Comparison of ENCODE assay signal across 31 mouse cellular contexts in genomic region chr2:79405661-79406405, GRCm38 (mm10). TPM values are rescaled to one million over a fixed set of nuclear protein-coding genes. Genes with fewer than 3 reads are reported as not detected.
A peak's percentile ranks its signal among the peaks of the same experiment; 100 is the strongest.
DNase-seq lines count a peak whose midpoint lies in the region; ATAC-seq and TF ChIP-seq lines count a peak whose summit lies in the region.
"Had no signal": no experiment of that assay in that cellular context is flagged by ENCODE, and none has a peak within 500 bp of the region (broad histone marks: within the 10 kb centered on the region; RNA-seq: fewer than 3 reads in every experiment).

No protein-coding gene starts in this region.

- H3K9me3 ChIP-seq in hindbrain, postnatal 0 days (ENCODE audit: low read length) = no peaks in the 10 kb centered on the region
- H3K9me3 ChIP-seq in hindbrain, embryonic 13.5 days = no peaks in the 10 kb centered on the region
- H3K9me3 ChIP-seq: embryonic facial prominence, embryonic 15.5 days; forebrain, embryonic 12.5 days; heart, embryonic 13.5 days; limb, embryonic 12.5 days; liver, embryonic 15.5 days; midbrain, embryonic 12.5 days had no signal

- no peaks in the 10 kb centered on the region for H3K36me3 ChIP-seq in hindbrain, postnatal 0 days (ENCODE audit: insufficient read depth, low read length)
- no peaks in the 10 kb centered on the region for H3K36me3 ChIP-seq in hindbrain, embryonic 13.5 days
- H3K36me3 ChIP-seq: embryonic facial prominence, embryonic 15.5 days; forebrain, embryonic 12.5 days; heart, embryonic 13.5 days; limb, embryonic 12.5 days; liver, embryonic 15.5 days; midbrain, embryonic 12.5 days had no signal

- H3K27me3 ChIP-seq in hindbrain, postnatal 0 days (ENCODE audit: insufficient read depth, low read length) = no peaks in the 10 kb centered on the region
- H3K27me3 ChIP-seq in hindbrain, embryonic 13.5 days = no peaks in the 10 kb centered on the region
- H3K27me3 ChIP-seq: embryonic facial prominence, embryonic 15.5 days; forebrain, embryonic 12.5 days; heart, embryonic 13.5 days; limb, embryonic 12.5 days; liver, embryonic 15.5 days; midbrain, embryonic 12.5 days had no signal

- 64% methylated on average over 5 of the region's 5 CpGs for WGBS in hindbrain, postnatal 0 days
- 76% methylated on average over 5 of the region's 5 CpGs for WGBS in hindbrain, embryonic 13.5 days

- no peaks in the 10 kb centered on the region for H3K4me1 ChIP-seq in hindbrain, postnatal 0 days (ENCODE audit: insufficient read depth, low read length)
- no peaks in the 10 kb centered on the region for H3K4me1 ChIP-seq in hindbrain, embryonic 13.5 days (replicated peaks)
- H3K4me1 ChIP-seq: embryonic facial prominence, embryonic 15.5 days; heart, embryonic 13.5 days; limb, embryonic 12.5 days; liver, embryonic 15.5 days; midbrain, embryonic 12.5 days had no signal

- DNase-seq in hindbrain, postnatal 0 days (ENCODE audit: low spot score) = peak; percentile 63
- DNase-seq in cerebellum, adult 18-20 months = peak; percentile 82 to 88
- peak; percentile 87 to 93 for DNase-seq in cerebellum, postnatal 10 days
- DNase-seq: adrenal gland, adult 2 months; gastrocnemius, adult 2 months; gastrocnemius, postnatal 36 days; heart, postnatal 10 days; kidney, adult 11 months; kidney, postnatal 14 days; layer of hippocampus, adult 9-11 months; lung, embryonic 14.5 days; lung, postnatal 14 days; thymus, postnatal 4 days had no signal

- no peak overlapping the region for H3K4me2 ChIP-seq in hindbrain, postnatal 0 days (ENCODE audit: low read depth, low read length)
- H3K4me2 ChIP-seq in hindbrain, embryonic 13.5 days = no peak overlapping the region
- H3K4me2 ChIP-seq: embryonic facial prominence, embryonic 15.5 days; forebrain, embryonic 12.5 days; heart, embryonic 13.5 days; limb, embryonic 12.5 days; liver, embryonic 15.5 days; lung, embryonic 14.5 days; midbrain, embryonic 12.5 days had no signal

- H3K9ac ChIP-seq in hindbrain, postnatal 0 days (replicated peaks; ENCODE audit: low read length) = no peak overlapping the region
- no peak overlapping the region for H3K9ac ChIP-seq in hindbrain, embryonic 13.5 days
- H3K9ac ChIP-seq: embryonic facial prominence, embryonic 15.5 days; forebrain, embryonic 12.5 days; heart, embryonic 13.5 days; limb, embryonic 12.5 days; liver, embryonic 15.5 days; lung, embryonic 14.5 days; midbrain, embryonic 12.5 days had no signal

- TF ChIP-seq CTCF in hindbrain, postnatal 0 days (IDR thresholded peaks at IDR 0.05; ENCODE audit: low read depth) = no peak

- no peak overlapping the region for H3K4me3 ChIP-seq in hindbrain, postnatal 0 days (ENCODE audit: low read length)
- no peak overlapping the region for H3K4me3 ChIP-seq in hindbrain, embryonic 13.5 days
- H3K4me3 ChIP-seq: embryonic facial prominence, embryonic 15.5 days; forebrain, embryonic 12.5 days; gastrocnemius, adult 2 months; heart, embryonic 13.5 days; limb, embryonic 12.5 days; liver, embryonic 15.5 days; midbrain, embryonic 12.5 days had no signal

- ATAC-seq in hindbrain, postnatal 0 days = peak; percentile 92
- no peak for ATAC-seq in hindbrain, embryonic 13.5 days (ENCODE audit: low FRiP score)
- ATAC-seq in cerebellum, adult (ENCODE audit: insufficient number of reproducible peaks, low FRiP score, low TSS enrichment) = peak; percentile 82
- no peak for ATAC-seq in frontal cortex, adult (ENCODE audit: low TSS enrichment)
- no peak for ATAC-seq in inflammation-experienced regulatory T-cells, adult 6 months
- ATAC-seq in megakaryocyte, adult 5-6 weeks (ENCODE audit: poor library complexity, severe bottlenecking) = no peak
- ATAC-seq: CD4-positive, CD25-positive, alpha-beta regulatory T cell, adult 4 months had no signal

- peak overlapping the region; percentile 54; the same call in 1 of the 2 replicates for H3K27ac ChIP-seq in hindbrain, postnatal 0 days
- no peak overlapping the region for H3K27ac ChIP-seq in hindbrain, embryonic 13.5 days
- H3K27ac ChIP-seq: embryonic facial prominence, embryonic 15.5 days; forebrain, embryonic 12.5 days; gastrocnemius, adult 2 months; heart, embryonic 13.5 days; limb, embryonic 12.5 days; liver, embryonic 15.5 days; midbrain, embryonic 12.5 days had no signal

RNA-seq across cellular contexts. Expression of gene Neurod1, which starts 50.7 kb away (rescaled TPM):
- total RNA-seq in hindbrain, postnatal 0 days (2014; rRNA removed) = 42.4 and 56.0 TPM in 2 replicates
- 85.9 and 96.3 TPM in 2 replicates for polyA plus RNA-seq in hindbrain, postnatal 0 days (2015; fragmentation: Nextera tagmentation; extraction: Ambion mirVana)
- polyA plus RNA-seq in hindbrain, embryonic 13.5 days (2015; fragmentation: Nextera tagmentation; extraction: Ambion mirVana) = 50.7 and 53.7 TPM in 2 replicates
- not detected for polyA plus RNA-seq in inflammation-experienced regulatory T-cells, adult 6 months (2017; shearing (Covaris generic))
- total RNA-seq in megakaryocyte, adult 5-6 weeks (2015) = not detected in 2 replicates
- not detected in 2 replicates for total RNA-seq in megakaryocyte, adult 5-6 weeks (2017)
- total RNA-seq: adrenal gland, adult 2 months; gastrocnemius, adult 2 months; gastrocnemius, postnatal 36 days; heart, adult 8-10 months; heart, postnatal 10 days; hematopoietic stem cell, adult 5-6 weeks; liver, adult 2 months; monocyte, adult 5-6 weeks had no signal
- polyA plus RNA-seq: CD4-positive, CD25-positive, alpha-beta regulatory T cell, adult 4 months; heart, embryonic 13.5 days; kidney, embryonic 14.5 days; liver, adult 2 months; liver, embryonic 15.5 days; lung, embryonic 14.5 days; thymus, postnatal 0 days had no signal

RNA-seq across cellular contexts. Expression of gene Cerkl, which starts 50.8 kb away (rescaled TPM):
- total RNA-seq in hindbrain, postnatal 0 days (2014; rRNA removed) = 0.40 and 2.1 TPM in 2 replicates
- polyA plus RNA-seq in hindbrain, postnatal 0 days (2015; fragmentation: Nextera tagmentation; extraction: Ambion mirVana) = 2.5 and 3.3 TPM in 2 replicates
- 2.5 and 3.3 TPM in 2 replicates for polyA plus RNA-seq in hindbrain, embryonic 13.5 days (2015; fragmentation: Nextera tagmentation; extraction: Ambion mirVana)
- polyA plus RNA-seq in inflammation-experienced regulatory T-cells, adult 6 months (2017; shearing (Covaris generic)) = 10 to 100 TPM; 30.4 to 52.7 (median 42.5) TPM
- 3.4 and 3.9 TPM in 2 replicates for total RNA-seq in megakaryocyte, adult 5-6 weeks (2015)
- total RNA-seq in megakaryocyte, adult 5-6 weeks (2017) = 6.1 and 12.8 TPM in 2 replicates

Comparison
In these comparisons a context has a peak if more than half of its experiments do, and no peak if none do; other contexts are left out.
1. ATAC-seq: peak in hindbrain, postnatal 0 days (single experiment) and cerebellum, adult (single experiment); none in hindbrain, embryonic 13.5 days (single experiment), frontal cortex, adult (single experiment), inflammation-experienced regulatory T-cells, adult 6 months (single experiment) and megakaryocyte, adult 5-6 weeks (single experiment).
2. RNA of gene Neurod1, which starts 50.7 kb away (polyA plus RNA-seq): 85.9 to 96.3 TPM in hindbrain, postnatal 0 days and 50.7 to 53.7 TPM in hindbrain, embryonic 13.5 days; not detected in inflammation-experienced regulatory T-cells, adult 6 months; every median in the first group is over 10 times any median in the second.
3. Peak in every context shown above with its lines, with median percentiles within 50 percentile points of each other: DNase-seq.